Mouse (Mus musculus) naive thymus-derived CD4-positive, alpha-beta T cell, adult 2 months (primary cell): ENCODE measurements around the gene Tbc1d30.

ENCODE experiments used
- DNase-seq: peaks from one replicate; pipeline ENCODE4 v3.0.0-alpha.2; 2011; ENCODE audit warnings: low read depth

The Tbc1d30 gene

DNA sequence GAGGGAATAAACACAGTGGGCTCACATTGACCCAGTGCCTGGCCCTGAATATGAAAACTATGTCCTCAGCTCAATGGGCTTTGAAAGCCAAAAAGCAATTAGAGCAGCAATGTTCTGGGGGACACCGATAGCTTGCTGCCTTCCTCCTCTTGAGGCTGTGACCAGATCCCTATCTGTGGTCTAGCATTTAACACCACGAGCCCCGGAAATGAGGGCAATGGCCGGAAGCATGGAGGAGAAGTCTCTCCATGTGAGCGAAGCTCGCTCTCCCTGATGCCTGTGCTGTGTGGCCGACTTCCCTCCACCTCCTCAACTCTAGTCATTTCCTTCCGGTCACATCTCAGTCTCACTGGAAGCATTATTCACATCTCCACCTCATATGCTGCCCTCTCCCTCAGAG is 82.3 kb downstream of the Tbc1d30 start:
- DNase-seq: peak; percentile 33

DNA sequence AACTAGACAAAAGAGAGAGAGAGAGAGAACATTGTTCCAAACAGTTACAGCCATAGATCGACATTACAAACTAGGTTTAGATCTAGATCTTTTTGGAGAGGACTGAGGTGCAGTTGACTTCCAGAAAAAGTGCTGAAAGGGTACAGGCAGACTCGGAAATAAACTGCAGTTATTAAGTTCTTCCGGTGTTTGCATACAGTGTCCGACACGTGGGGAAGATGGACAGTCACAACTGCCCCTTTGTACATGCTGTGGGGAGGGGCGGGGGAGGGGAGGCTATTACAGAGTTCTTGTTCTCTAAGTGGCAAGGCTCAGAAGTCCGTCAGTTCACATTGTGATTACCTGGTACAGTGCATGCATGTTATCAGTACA is 86.9 kb downstream of the Tbc1d30 start:
- no peak for DNase-seq

DNA sequence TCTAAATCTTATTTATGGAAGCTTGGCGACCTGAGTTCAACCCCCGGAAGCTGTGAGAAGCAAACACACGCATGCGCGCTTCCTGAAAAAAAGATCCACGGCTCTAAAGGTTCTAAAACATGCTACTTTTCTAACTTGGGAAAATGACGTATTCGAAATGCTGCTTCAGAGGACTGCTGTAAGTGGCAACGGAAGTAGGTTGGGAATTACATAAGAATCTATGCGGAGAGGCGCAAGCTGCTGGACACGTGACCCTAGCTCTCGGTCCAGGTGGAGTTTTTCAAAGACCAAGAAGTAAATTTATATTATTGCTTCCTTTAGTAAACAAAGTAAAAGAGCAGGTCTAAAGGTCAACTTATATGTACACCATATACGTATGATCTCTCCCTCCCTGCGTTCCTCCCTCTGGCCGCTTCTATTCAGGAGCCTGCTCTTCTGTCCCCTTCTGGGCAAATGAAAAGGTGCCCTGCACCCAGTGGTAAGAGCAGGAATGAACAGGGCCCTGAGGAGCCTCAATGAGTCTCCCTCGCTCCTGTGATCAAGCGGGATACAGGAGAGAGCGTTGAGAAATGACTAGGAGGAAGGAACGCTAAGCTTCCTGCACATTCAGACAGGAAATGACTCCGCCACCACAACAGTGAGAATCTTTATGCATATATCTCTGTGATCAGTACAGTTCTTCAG is 87.4 kb downstream of the Tbc1d30 start:
- DNase-seq: peak; percentile 79

DNA sequence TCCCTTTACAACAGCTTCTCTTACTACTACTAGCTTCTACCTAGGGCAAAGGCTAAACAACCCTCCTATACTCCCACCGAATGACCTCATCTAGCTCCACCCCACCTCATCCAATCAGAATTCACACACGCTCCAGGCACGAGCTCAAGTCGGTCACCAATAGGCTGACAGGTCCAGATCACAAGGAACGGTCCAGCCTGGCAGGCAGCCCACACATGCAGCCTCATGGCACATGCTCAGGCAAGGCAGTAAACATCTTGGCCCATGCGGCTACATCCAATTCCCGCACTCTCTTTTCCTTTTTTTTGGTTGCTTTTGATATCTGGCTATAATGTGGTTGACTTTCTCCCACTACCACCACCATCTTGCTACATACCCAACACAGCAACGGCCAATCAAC is 88.9 kb downstream of the Tbc1d30 start:
- DNase-seq: no peak

DNA sequence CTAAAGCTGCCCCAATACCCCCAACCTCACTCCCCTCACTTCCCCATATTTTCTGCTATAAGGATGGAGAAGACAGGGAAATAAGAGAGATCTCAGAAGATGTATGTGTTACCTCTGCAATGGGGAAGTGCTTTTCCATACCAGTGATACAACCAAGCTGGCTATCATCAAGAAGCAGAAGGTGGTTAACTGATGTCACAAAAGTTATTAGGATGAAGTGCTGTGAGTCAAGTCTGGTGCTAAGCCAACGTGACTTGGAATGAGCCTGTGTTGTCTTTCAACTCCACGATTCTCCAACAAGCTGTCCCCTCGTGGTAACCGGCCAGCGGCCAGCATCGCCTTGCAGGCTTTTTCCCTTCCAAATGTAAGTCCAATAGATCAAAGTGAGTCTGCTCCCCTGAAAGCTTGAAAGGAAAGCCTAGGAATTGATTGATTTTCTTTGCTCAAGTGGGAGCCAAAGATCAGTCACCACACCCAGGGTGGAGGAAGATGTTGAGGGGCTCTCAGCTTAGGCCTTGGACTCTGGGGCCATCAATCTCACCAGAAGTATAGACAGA is 90.0 kb downstream of the Tbc1d30 start:
- no peak for DNase-seq

DNA sequence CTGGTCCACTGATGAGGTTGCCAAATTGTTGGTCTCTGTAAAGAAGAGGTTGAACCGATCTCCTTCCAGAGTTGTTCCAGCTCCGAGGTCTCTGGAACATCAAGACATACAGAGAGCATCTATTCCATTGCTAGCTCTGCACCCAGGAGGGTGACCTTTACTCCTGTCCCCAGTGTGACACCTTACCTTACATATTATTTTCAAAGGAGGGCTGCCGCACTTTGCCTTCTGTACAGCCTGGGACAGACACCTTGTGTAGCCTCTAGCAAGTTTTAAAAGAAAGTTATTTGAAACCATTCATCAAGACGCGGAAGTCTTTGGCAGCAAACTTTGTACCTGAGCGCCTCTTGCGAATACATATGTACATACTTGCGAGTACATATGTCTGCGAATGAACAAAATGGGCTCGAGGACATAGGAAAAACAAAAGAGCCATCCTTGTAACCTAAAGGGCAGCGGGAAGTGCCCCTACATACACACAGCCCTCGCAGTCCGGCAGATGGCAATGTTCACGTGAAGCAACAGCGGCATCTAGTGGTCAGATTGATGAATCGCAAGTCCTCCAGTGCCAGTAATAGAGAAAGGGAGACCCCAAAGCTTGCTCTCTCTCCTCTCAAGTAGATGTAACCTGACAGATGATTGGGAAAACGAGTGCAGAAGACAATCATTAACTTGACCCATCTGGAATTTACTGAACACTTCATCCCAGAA is 94.8 kb downstream of the Tbc1d30 start:
- peak; percentile 82 for DNase-seq

DNA sequence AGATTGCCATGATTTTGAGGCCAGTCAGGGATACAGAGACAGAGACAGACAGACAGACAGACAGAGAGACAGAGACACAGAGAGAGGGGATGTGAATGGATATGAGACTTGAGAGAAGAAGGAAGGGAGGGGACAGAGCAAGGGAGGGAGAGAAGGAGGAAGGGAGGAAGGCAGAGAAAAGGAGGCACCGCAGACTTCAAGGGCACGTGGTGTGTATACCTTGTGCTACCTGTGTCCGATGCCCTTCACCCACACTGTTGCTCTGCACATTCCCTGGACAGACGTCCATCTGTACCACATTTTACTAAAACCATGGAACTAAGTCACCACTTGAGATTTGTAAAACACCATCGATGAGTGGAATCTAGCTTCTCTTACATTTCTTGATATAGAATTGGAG is 95.6 kb downstream of the Tbc1d30 start:
- no peak for DNase-seq

DNA sequence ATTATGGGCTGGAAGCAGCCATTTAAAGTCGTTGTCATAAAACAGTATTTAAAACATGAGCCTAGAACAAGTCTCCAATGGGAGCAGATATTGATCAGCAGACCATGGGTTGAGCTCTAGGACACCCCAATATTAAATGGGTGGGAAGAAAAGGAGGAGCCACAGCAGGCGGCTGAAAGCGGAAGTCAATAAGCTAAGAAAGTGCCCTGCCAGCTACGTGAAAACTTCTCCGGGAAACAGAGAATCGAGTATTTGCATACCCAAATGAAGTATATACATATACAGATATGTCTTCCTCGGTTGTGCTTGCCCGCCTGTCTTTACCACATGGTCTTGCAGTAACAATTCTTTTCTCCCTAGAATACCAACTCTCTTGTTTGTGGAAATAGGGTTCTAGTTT is 96.7 kb downstream of the Tbc1d30 start:
- no peak for DNase-seq

DNA sequence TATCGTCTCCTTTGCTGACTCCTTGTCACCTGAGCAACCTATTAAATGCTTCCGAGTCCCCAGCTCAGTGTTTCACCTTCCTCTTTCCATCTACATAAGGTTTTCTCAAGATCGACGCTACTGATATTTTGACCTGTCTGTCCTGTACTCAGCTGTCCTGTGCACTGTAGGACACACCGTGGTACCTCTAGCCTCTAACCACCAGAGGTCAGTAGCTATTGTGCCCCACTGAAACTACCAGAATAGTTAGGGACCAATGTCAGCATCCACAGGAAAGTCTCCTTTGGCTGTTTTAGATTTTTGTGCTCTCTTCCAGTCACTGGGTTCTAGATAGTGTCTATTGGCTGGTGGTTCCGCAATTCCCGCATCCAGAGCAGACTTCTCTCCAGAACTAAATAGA is 98.3 kb downstream of the Tbc1d30 start:
- DNase-seq: no peak

DNA sequence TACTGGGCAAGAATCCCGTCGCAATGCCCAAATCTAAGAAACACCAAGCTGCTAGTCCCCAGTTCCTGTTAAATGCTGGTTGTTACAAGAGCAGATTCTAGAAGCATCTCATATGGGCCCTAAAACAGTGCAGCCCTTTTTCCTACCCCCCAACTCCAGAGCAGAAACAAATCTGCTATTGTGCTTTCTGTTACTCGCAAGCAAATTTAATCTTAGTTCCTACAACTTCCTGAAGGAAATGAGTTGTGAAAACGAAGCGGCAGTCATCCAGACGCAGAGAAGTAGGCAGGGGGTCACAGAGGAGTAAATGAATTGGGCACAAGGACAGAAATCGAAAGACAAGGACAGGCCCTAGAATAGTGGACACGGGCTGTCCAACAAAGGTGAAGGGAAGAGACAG is 99.9 kb downstream of the Tbc1d30 start:
- DNase-seq: no peak

DNA sequence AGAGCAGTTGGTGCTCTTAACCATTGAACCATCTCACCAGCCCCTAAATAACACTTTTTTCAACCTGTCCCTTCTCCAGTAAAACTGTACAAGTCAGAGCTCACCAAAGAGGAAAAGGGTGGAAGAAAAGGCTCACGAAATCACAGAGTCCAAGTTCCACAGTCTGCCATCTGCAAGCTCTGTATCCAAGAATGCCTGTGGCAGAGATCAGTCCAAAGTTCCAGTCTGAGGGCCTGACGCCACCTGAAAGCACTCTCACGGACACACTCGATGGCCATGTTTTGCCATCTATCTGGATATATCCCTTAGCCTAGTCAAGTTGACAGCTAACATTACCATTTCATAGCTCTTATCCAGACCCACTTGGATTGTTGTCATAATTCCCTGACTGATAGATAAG is 101.3 kb downstream of the Tbc1d30 start:
- DNase-seq: no peak

DNA sequence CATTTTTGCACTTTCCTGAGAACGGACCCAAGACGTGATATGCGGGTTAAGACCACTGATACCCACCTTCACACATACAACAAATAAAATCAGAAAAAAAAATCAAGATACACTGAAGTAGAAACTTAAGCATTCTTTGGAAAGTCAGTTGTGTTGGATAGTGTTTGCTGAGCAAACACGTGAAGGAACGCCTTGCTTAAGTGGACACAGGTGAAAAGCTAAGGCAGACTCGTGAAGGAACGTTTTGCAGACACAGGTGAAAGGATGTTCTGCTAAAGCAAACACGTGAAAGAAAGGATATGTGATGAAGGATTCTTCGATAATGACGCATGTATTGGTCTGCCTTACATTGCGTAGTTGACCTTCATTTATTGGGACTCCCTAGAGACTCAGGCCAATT is 103.5 kb downstream of the Tbc1d30 start:
- no peak for DNase-seq

DNA sequence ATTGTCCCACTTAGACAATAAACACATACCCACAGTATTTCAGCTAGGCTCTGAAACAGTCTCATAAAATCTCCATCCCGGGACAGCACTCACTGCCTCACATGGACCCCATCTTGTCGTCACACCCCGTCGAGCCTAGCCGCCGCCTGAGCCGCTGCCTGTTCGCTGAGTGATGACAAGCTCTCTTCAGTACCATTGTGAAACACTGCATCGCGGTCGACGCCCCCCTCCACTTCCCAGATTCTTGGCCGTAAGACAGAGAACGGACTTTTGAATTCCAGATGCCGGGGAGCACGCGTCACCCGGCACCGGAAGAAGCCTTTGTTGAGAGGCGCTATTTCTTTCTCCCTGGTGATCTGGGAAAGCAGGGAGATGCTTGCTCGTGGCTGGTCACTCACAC is 104.1 kb downstream of the Tbc1d30 start:
- no peak for DNase-seq

DNA sequence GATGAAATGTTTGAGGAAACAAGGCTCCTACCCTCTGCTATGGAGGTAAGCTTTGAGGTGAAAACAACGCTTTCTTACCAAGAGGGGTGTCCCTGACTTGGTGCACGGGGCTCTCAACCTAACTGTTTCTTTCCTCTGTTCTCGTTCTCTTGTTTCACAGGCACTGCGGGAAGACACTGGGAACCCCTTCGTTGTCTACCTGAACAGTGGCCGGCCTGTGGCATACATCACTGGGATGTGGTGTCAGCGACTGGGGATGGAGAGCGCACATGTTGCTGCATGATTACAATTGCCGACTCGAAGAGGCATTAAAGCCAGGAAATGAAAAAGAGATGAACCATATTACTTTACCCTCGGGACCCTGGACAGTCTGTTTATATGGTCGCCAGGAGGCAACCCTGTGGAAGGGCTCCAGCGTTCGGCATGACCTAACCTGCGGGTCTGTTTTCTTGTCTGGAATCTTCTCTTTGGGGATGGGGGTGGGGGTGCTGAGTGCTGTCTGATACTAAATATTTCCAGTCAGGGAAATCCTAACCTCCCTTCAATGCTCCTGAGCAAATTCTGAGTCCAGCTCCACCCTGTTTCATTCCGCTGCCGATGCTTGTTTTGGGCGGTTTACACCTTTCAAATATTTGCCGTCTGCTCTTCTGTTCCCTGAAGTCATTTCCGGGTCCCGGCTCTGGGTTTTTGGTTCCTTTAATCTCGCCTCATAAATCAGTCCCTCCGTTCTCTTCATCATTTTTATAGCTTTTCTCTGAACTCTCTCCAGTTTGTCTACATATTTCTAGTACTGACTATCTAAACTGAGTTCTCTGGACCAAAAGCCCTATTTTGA is 107.5 kb downstream of the Tbc1d30 start:
- no peak for DNase-seq

DNA sequence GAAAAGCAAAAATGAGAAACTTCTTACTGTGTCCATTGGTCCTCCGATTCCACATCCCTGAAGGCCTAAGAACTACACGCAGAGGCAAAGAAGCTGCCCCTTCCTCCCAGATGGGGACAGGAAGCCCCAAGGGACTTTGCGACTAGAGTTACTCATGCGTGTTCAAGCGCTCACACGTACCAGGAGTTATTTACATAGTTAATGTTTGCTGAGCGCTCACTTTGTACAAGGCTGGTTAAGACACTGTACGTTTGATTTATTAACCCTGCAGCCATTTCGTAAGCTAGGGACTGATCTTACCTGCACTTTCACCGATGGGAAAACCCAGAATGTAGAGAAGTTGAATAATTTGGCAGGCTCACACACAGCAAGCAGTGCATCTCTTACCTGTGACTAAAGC is 108.5 kb downstream of the Tbc1d30 start:
- DNase-seq: no peak

DNA sequence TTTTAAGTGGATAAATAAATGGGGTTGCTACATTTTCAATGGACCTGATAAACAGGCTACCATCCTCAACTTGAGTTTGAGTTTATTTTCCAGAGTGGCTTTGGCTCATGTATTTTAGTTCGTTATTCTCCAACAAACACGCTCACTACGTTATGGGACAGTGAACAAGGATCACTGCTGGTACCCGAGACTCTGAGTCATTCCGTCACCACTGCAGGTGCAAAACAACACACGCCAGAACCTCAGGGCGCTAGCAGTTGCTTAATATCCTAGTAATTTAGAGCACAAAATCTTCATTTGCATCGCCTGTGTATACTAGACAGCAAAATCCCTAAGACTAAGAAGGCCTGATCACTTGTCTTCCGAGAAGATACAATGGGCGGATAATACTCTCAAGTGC is 112.0 kb downstream of the Tbc1d30 start:
- DNase-seq: no peak

DNA sequence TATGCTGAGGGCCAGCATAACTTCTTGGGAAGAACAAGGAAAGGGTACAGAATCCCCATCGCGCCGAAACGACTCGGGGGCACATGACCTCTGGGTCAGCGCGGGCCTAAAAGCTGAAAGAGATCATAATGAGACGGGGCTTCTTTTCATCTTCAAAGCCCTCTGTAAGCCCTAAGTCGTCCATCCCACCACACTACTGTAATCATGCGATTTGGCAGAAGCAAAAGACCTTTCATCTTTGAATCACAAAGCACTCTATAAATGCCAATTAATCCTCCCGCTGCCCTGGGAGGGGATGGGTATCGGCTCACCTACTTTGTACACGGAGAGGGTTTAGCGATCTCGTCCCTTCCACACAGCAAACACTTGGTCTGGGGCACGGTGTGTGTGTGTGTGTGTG is 112.5 kb downstream of the Tbc1d30 start:
- no peak for DNase-seq

DNA sequence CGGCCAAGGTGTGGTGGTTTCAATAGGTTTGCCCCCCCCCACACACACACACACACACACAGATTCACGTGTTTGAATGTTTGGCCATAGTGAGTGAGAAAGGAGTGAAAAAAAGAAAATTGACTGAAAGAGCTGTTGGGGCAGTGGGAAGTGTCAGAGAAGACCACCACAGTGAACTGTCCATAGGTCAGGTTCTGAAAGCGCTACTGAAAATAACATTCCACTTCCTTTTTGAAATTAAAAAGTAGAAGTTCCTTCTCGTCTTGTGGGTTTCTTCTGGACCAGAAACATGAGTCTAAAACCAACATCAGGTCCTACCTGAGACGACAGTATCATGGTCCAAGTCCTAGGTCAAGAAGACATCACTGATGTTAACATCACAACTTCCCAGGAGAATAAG is 113.7 kb downstream of the Tbc1d30 start:
- no peak for DNase-seq

DNA sequence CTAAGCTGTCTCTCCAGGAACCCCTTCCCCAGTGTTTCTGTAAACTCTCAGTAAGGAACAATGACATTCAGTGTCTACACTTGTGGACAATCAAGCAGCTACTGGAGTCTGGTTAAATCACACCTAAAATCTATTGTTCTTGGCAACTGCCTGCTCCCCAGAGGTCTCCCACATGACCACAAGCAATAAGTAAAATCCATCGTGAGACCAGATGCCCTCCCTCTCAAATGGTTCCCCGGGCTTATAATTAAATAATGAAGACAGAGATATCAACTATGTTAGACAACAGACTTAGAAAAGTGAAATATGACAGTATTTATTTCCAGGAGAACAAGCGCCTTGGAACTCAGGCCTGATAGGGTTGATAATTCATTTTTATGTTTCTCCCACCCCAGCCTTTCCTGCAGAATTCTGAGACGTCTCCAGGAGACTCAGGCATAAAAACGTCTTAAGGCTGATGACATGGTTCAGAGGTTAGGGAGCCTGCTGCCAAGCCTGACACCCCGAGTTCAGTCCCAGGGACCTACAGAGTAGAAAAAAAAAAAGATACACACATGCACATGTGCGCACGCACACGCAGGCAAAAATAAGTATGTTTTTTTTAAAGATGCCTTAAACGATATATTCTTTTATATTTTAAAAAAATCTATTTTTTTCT is 115.8 kb downstream of the Tbc1d30 start:
- DNase-seq: no peak

DNA sequence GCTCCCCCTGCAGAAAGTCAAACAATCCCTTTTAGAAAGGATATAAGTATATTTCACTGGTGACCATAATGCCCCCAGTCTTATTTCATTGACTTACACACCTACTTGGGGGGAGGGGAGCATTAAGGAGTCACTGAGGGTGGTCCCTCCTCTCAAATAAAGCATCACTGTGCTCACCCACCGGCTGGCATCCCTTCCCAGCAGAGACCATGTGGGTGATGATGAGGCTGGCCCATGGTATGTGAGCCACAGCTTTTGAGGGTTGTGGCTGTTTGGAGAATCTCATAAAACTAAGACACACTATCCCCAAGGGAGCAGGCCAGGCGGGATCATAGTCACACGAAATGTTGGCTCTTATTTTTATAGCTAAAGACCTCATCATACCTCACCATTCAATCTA is 116.6 kb downstream of the Tbc1d30 start:
- no peak for DNase-seq

DNA sequence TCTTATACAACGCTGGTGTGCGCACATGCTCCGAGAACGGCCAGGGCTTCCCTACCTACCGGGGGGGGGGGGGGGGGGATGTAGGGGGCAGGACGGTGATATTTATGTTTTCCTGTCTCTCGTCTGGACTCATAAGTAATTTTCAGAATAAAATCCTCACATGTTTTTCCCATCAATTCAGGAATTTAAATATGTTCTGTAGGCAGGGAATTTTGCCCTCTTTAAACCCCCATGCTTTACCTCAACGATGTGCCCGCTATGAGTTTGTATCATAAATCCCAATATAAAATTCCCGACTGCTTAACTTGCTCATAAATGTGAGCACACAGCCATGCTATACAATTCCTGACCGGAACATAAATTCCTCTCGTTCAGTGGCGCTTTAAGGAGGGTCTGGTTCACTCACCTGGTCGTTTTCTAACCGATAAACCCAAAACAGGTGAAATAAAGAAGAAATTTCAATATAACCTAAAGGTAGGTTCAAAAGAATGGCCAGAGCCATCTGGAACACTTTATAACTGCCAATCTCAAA is 122.6 kb downstream of the Tbc1d30 start:
- DNase-seq: no peak

DNA sequence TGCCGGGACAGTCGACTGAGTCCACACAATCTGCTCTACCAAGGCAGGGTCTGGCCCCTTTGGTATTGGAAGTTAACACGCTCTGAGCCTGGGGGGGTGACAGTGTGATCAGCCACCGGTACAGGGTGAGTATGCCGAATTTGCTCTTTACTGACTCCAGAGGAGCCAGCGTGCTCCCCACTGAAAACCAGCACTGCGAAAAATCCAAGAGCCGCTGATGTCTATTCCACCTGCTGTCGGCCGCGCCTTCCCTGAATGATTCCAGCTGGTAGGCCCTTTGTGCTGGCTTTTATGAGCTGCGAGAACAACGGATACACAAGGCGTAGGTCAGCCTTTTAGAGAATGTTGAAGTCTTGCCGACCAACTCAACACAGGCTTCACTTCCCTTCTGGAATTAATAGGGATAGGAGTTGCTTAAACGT is 123.1 kb downstream of the Tbc1d30 start:
- no peak for DNase-seq
